Mouse (Mus musculus): Measurements from ENCODE around the gene Fbxl12. TPM values are rescaled to one million over a fixed set of nuclear protein-coding genes. Genes with fewer than 3 reads are reported as not detected.
A peak's percentile ranks its signal among the peaks of the same experiment; 100 is the strongest.
"Not testable (repeated sequence)": the region's sequence is repeated elsewhere in the genome, so short reads cannot be mapped to it uniquely, and the experiment has no call there.

Fbxl12 gene
- polyA plus RNA-seq, 1 experiment from 2014 or later, result 13.8 TPM

- Histone ChIP-seq H3K4me3 (peak overlapping the region; percentile 84), H3K4me2 (peak overlapping the region; percentile 95), H3K27me3 (no peaks in the 10 kb centered on the region), H3K9me3 (no peaks in the 10 kb centered on the region), H3K27ac (replicated peaks) (peak overlapping the region; percentile 95), H3K9ac (peak overlapping the region; percentile 90), H3K4me1 (replicated peaks) (peaks cover 39% of the 10 kb centered on the region), H3K36me3 (peaks cover 28% of the 10 kb centered on the region; the same call in 1 of the 2 replicates)
- ATAC-seq (ENCODE audit: low FRiP score, low read depth), result no peak
- 4% methylated on average over 17 of the region's 17 CpGs for WGBS
These were observed 554 bp upstream of the Fbxl12 start for GRCm38 (mm10) chr9:20645121-20645520.

GRCm38 (mm10) chr9:20643781-20644180, 786 bp downstream of the Fbxl12 start:
- Histone ChIP-seq H3K4me1 (replicated peaks) (peaks cover 45% of the 10 kb centered on the region), H3K36me3 (peaks cover 27% of the 10 kb centered on the region; the same call in 1 of the 2 replicates)
- ATAC-seq (ENCODE audit: low FRiP score, low read depth), result no peak

DNA sequence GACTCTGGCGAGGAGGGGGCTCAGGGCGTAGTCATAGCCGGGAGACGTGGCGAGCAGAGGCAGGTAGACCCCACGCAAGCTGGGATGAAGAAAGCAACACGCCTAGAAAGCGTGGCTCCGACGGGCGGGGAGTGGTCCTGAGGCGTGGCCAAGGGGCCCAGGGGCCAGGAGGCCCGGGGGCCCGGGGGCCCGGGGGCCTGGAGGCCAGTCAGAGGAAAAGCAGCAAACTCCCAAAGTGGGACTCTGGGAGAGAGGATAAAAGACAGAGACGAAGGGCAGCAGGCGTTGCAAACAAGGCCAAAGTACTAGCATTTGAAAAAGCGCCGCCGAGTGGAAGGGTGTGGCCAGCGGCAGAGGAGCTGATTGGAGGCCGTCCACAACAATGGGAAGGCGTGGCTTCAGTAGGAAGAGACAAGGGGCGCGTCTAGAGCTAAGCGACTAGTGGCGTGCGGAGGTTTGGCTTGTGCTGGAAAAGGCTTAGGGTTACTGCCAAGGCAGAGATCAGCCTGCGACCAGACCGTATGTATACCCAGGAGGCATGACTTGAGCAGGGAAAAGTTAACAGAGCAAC, 1.6 kb downstream of the Fbxl12 start:
- Histone ChIP-seq H3K9ac (peak overlapping the region; percentile 90), H3K27me3 (no peaks in the 10 kb centered on the region), H3K4me2 (peak overlapping the region; percentile 95), H3K36me3 (peaks cover 26% of the 10 kb centered on the region; the same call in 1 of the 2 replicates), H3K4me3 (peak overlapping the region; percentile 84), H3K4me1 (replicated peaks) (peaks cover 45% of the 10 kb centered on the region), H3K9me3 (no peaks in the 10 kb centered on the region), H3K27ac (replicated peaks) (peak overlapping the region; percentile 95)
- WGBS, result under 1% methylated on average over 30 of the region's 30 CpGs
- ATAC-seq (ENCODE audit: low FRiP score, low read depth), result peak; percentile 75

More at GRCm38 (mm10) chr9:20643781-20644180, 786 bp downstream of the Fbxl12 start:
- H3K27ac ChIP-seq (replicated peaks), result peak overlapping the region; percentile 95
- WGBS, result 11% methylated on average over 13 of the region's 13 CpGs
- no peaks in the 10 kb centered on the region for H3K9me3 ChIP-seq
- no peaks in the 10 kb centered on the region for H3K27me3 ChIP-seq
- peak overlapping the region; percentile 90 for H3K9ac ChIP-seq
- peak overlapping the region; percentile 95 for H3K4me2 ChIP-seq
- H3K4me3 ChIP-seq, result peak overlapping the region; percentile 84

GRCm38 (mm10) chr9:20642101-20642895, 2.3 kb downstream of the Fbxl12 start, which contains the start of gene Ubl5:
Gene Ubl5, plus strand, starts transcription at chr9:20642878.
- Histone ChIP-seq H3K4me3 (peak within 1 kb of the TSS; percentile 84), H3K27ac (replicated peaks) (peak within 1 kb of the TSS; percentile 95), H3K36me3 (peaks cover 25% of the 10 kb centered on the region; the same call in 1 of the 2 replicates), H3K27me3 (no peaks in the 10 kb centered on the region), H3K9ac (peak within 1 kb of the TSS; percentile 90), H3K4me2 (peak within 1 kb of the TSS; percentile 95), H3K9me3 (no peaks in the 10 kb centered on the region), H3K4me1 (replicated peaks) (peaks cover 45% of the 10 kb centered on the region)
- under 1% methylated on average over 49 of the region's 51 CpGs for WGBS
- ATAC-seq (ENCODE audit: low FRiP score, low read depth), result peak; percentile 91

DNA sequence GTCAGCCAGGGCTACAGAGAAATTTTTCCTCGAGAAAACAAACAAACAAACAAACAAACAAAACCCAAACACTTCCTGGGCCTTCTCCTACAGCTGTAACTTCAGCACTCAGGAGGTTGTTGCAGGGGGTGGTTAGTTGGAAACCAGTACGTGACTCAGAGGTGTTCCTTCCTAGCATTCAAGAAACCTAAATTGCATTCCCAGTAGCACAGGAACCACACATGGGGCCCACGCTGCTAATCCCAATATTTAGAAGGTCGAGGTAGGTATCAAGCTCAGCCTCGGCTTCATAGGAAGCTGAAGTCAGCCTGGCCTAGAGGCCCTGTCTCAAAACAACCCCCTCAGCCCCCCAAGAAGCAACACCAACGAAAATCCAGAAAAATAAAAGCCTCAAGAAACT, 3.1 kb downstream of the Fbxl12 start:
- H3K27me3 ChIP-seq, result no peaks in the 10 kb centered on the region
- WGBS, result 32% methylated on average over 6 of the region's 6 CpGs
- no peaks in the 10 kb centered on the region for H3K9me3 ChIP-seq
- peak overlapping the region; percentile 95 for H3K27ac ChIP-seq (replicated peaks)
- peaks cover 20% of the 10 kb centered on the region; the same call in 1 of the 2 replicates for H3K36me3 ChIP-seq
- peak overlapping the region; percentile 95 for H3K4me2 ChIP-seq
- peak overlapping the region; percentile 90 for H3K9ac ChIP-seq
- no peak for ATAC-seq (ENCODE audit: low FRiP score, low read depth)
- peak overlapping the region; percentile 84 for H3K4me3 ChIP-seq
- H3K4me1 ChIP-seq (replicated peaks), result peaks cover 40% of the 10 kb centered on the region

- Histone ChIP-seq H3K9ac (no peak overlapping the region), H3K4me3 (no peak overlapping the region), H3K27ac (replicated peaks) (no peak overlapping the region), H3K4me1 (replicated peaks) (peaks cover 27% of the 10 kb centered on the region), H3K9me3 (no peaks in the 10 kb centered on the region), H3K27me3 (no peaks in the 10 kb centered on the region), H3K4me2 (no peak overlapping the region), H3K36me3 (peaks cover 15% of the 10 kb centered on the region; the same call in 1 of the 2 replicates)
- no peak for ATAC-seq (ENCODE audit: low FRiP score, low read depth)
- 90% methylated on average over 4 of the region's 4 CpGs for WGBS
These were observed 5.1 kb downstream of the Fbxl12 start for GRCm38 (mm10) chr9:20639486-20639885.

GRCm38 (mm10) chr9:20638552-20638951, 6.0 kb downstream of the Fbxl12 start:
- no peaks in the 10 kb centered on the region for H3K27me3 ChIP-seq
- no peaks in the 10 kb centered on the region for H3K9me3 ChIP-seq
- H3K9ac ChIP-seq, result no peak overlapping the region
- H3K4me3 ChIP-seq, result no peak overlapping the region
- WGBS, result 95% methylated on average over 19 of the region's 19 CpGs
- H3K27ac ChIP-seq (replicated peaks), result no peak overlapping the region
- H3K4me2 ChIP-seq, result no peak overlapping the region
- H3K36me3 ChIP-seq, result peaks cover 15% of the 10 kb centered on the region; the same call in 1 of the 2 replicates
- no peak for ATAC-seq (ENCODE audit: low FRiP score, low read depth)
- H3K4me1 ChIP-seq (replicated peaks), result peaks cover 27% of the 10 kb centered on the region

DNA sequence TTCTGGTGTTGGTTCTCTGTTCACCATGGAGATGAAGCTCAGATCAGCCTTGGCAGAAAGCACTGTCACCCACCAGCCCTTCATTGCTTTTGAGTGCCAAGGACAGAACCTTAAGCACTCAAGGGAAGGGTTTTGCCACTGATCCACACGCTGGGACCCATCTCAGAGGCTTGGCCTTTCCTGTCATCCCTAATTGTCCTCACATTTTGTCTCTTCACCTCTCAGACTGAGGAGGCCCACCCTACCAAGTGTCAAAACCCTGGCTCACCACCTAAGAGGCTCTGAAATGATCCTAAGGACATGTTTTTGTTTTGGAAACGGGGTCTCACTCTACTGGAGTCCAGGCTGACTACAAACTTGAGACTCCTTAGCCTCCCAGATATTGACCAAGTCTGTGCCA, 7.8 kb downstream of the Fbxl12 start:
- no peak overlapping the region for H3K27ac ChIP-seq (replicated peaks)
- no peak overlapping the region for H3K4me3 ChIP-seq
- no peak overlapping the region for H3K4me2 ChIP-seq
- H3K27me3 ChIP-seq, result no peaks in the 10 kb centered on the region
- ATAC-seq (ENCODE audit: low FRiP score, low read depth), result no peak
- peaks cover 15% of the 10 kb centered on the region; the same call in 1 of the 2 replicates for H3K36me3 ChIP-seq
- peaks cover 20% of the 10 kb centered on the region for H3K4me1 ChIP-seq (replicated peaks)
- no peak overlapping the region for H3K9ac ChIP-seq
- WGBS, result 85% methylated on average over 2 of the region's 2 CpGs
- H3K9me3 ChIP-seq, result no peaks in the 10 kb centered on the region

DNA sequence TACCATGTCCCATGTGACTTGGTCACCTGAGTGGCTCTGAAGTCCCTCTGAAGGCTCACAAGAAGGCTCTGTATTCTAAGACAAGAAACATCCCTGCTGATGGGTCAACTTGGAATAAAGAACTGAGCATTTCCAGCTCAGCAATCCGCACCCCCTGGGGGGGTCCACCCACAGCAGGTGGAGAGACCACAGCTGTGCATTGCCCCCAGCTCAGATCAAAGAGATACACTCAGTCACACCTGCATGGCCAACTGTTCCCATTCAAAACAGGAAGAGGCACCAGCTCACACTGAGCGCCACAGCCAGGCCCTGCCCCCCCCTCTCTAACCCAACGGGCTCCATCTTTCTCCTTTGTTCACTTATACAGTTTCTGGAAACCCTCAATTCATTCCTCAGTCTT, 8.3 kb downstream of the Fbxl12 start:
- ATAC-seq (ENCODE audit: low FRiP score, low read depth), result peak; percentile 49; the same call in 1 of the 2 replicates
- WGBS, result 72% methylated on average over 3 of the region's 3 CpGs

DNA sequence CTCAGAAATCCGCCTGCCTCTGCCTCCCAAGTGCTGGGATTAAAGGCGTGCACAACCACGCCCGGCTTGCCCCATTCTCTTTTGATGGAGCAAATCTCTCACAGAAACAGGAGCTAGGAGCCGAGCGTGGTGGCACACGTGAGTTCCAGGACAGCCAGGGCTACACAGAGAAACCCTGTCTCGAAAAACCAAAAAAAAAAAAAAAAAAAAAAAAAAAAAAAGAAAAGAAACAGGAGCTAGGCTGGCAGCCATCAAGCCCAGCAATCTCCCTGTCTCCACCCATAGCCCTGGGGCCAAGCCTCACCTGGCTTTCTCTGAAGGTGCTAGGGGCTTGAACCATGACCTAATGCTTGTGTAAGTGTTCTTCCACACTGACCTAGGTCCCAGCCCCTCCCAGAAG, 8.9 kb downstream of the Fbxl12 start:
- not testable (repeated sequence) for H3K9ac ChIP-seq; H3K9me3 ChIP-seq; ATAC-seq (ENCODE audit: low FRiP score, low read depth); H3K4me1 ChIP-seq (replicated peaks); H3K27me3 ChIP-seq; H3K27ac ChIP-seq (replicated peaks); H3K4me3 ChIP-seq; H3K4me2 ChIP-seq
- WGBS, result 96% methylated on average over 8 of the region's 8 CpGs
- H3K36me3 ChIP-seq, result peaks cover 15% of the 10 kb centered on the region; the same call in 1 of the 2 replicates

More for the DNA sequence above, 8.3 kb downstream of the Fbxl12 start:
- Histone ChIP-seq H3K4me1 (replicated peaks) (peaks cover 15% of the 10 kb centered on the region), H3K27me3 (no peaks in the 10 kb centered on the region), H3K4me3 (no peak overlapping the region), H3K9ac (no peak overlapping the region), H3K27ac (replicated peaks) (no peak overlapping the region), H3K36me3 (peaks cover 15% of the 10 kb centered on the region; the same call in 1 of the 2 replicates), H3K9me3 (no peaks in the 10 kb centered on the region), H3K4me2 (no peak overlapping the region)

GRCm38 (mm10) chr9:20631332-20631731, 13.2 kb downstream of the Fbxl12 start:
- Histone ChIP-seq H3K27me3 (no peaks in the 10 kb centered on the region), H3K27ac (replicated peaks) (no peak overlapping the region), H3K9ac (no peak overlapping the region), H3K4me1 (replicated peaks) (no peaks in the 10 kb centered on the region), H3K36me3 (peaks cover 4% of the 10 kb centered on the region), H3K4me2 (no peak overlapping the region), H3K4me3 (no peak overlapping the region), H3K9me3 (no peaks in the 10 kb centered on the region)
- no peak for ATAC-seq (ENCODE audit: low FRiP score, low read depth)
- WGBS, result 96% methylated on average over 2 of the region's 2 CpGs

DNA sequence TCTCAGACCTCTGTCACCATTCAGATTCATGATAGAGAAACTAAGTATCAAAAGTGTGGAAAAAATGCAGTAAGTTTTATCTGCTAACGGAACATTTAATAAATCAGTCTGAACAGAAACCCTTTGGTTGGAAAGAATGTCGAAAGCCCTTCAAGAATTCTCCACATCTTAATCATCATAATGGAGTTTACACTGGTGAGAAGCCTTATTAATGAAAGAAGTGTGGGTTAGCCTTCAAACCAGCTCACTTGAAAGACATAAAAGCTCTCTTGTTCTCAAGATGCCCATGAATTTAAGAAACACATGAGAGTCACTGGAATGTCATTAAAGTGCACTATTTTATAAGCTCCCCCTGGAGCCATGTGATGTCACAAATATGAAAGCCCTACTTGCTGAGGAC, 27.9 kb downstream of the Fbxl12 start:
- H3K4me3 ChIP-seq, result no peak overlapping the region
- whole genome bisulfite sequencing, result 90% methylated on average over 2 of the region's 2 CpGs
- no peak overlapping the region for H3K4me2 ChIP-seq
- no peak overlapping the region for H3K9ac ChIP-seq
- no peaks in the 10 kb centered on the region for H3K9me3 ChIP-seq
- peaks cover 7% of the 10 kb centered on the region; the same call in 1 of the 2 replicates for H3K36me3 ChIP-seq
- H3K27ac ChIP-seq (replicated peaks), result no peak overlapping the region
- no peaks in the 10 kb centered on the region for H3K4me1 ChIP-seq (replicated peaks)
- no peaks in the 10 kb centered on the region for H3K27me3 ChIP-seq
- ATAC-seq (ENCODE audit: low FRiP score, low read depth), result no peak
